Mouse (Mus musculus) midbrain, embryonic 10.5 days (tissue): ENCODE data around the gene Slc25a20. TPM values are rescaled to one million over a fixed set of nuclear protein-coding genes. Genes with fewer than 3 reads are reported as not detected.

Experiments used
- DNase-seq: peaks from one replicate; pipeline ENCODE4 v3.0.0-alpha.2; 2017; ENCODE audit warnings: low spot score
- H3K27ac ChIP-seq: fragments of 300-500 bp; sonication (generic); replicated peaks from 2 replicates; pipeline ENCODE4 v1.5.1; 2016; ENCODE audit warnings: mild to moderate bottlenecking
- H3K27me3 ChIP-seq: fragments of 300-500 bp; sonication (generic); 2 replicates; pipeline ENCODE4 v1.6.1; 2016; ENCODE audit warnings: low read depth, mild to moderate bottlenecking; ENCODE audit not compliant: poor library complexity, severe bottlenecking
- H3K36me3 ChIP-seq: fragments of 300-500 bp; sonication (generic); 2 replicates; pipeline ENCODE4 v1.6.1; 2016; ENCODE audit warnings: mild to moderate bottlenecking, moderate library complexity
- H3K4me1 ChIP-seq: fragments of 300-500 bp; sonication (generic); 2 replicates; pipeline ENCODE4 v1.6.1; 2016
- H3K4me3 ChIP-seq: fragments of 300-500 bp; sonication (generic); 2 replicates; pipeline ENCODE4 v1.5.1; 2016; ENCODE audit warnings: mild to moderate bottlenecking, moderate library complexity
- H3K9me3 ChIP-seq: fragments of 300-500 bp; sonication (generic); replicated peaks from 2 replicates; pipeline ENCODE4 v1.6.1; 2016; ENCODE audit warnings: mild to moderate bottlenecking
- WGBS: fragments of 180-500 bp; shearing (Covaris S2); methylation state at CpG from one replicate; pipeline ENCODE4 v1.1.7; 2016; 5-methylcytosine and 5-hydroxymethylcytosine counted together
- microRNA-seq: library from miRNA; unstranded; fragments of <30 nt; microRNA quantifications from one replicate; pipeline ENCODE4, GENCODE M21; 2017
- polyA plus RNA-seq: library from polyadenylated mRNA; unstranded; fragments of >200 nt; fragmentation: Nextera tagmentation; extraction: Ambion mirVana; gene quantifications from 2 replicates; pipeline ENCODE4 v1.2.1, GENCODE M21; 2016

Gene Slc25a20
- polyA plus RNA-seq, 1 experiment from 2014 or later: 34.5 TPM

GRCm38 (mm10) chr9:108710767-108711166, 48.9 kb downstream of the Slc25a20 start:
- DNase-seq: no peak
- H3K9me3 ChIP-seq: no peaks in the 10 kb centered on the region
- H3K4me1 ChIP-seq: no peaks in the 10 kb centered on the region
- WGBS: 89% methylated on average over 7 of the region's 7 CpGs
- H3K36me3 ChIP-seq: 0 out of 2 replicates have a peak, but pooled peaks cover 2% of the 10 kb centered on the region
- no peaks in the 10 kb centered on the region for H3K27me3 ChIP-seq
- H3K27ac ChIP-seq: no peak overlapping the region
- no peak overlapping the region for H3K4me3 ChIP-seq

- Histone ChIP-seq H3K4me1 (no peaks in the 10 kb centered on the region), H3K4me3 (no peak overlapping the region), H3K27ac (no peak overlapping the region), H3K27me3 (no peaks in the 10 kb centered on the region), H3K36me3 (peaks cover 38% of the 10 kb centered on the region), H3K9me3 (no peaks in the 10 kb centered on the region)
- DNase-seq: no peak
- WGBS: 96% methylated on average over 4 of the region's 4 CpGs
Measured at GRCm38 (mm10) chr9:108716199-108716598, 54.3 kb downstream of the Slc25a20 start.

GRCm38 (mm10) chr9:108723751-108724150, 61.9 kb downstream of the Slc25a20 start:
- DNase-seq: no peak

GRCm38 (mm10) chr9:108726116-108726515, 64.2 kb downstream of the Slc25a20 start:
- Histone ChIP-seq H3K27ac (no peak overlapping the region), H3K36me3 (peaks cover 30% of the 10 kb centered on the region), H3K4me3 (no peak overlapping the region), H3K9me3 (no peaks in the 10 kb centered on the region), H3K27me3 (no peaks in the 10 kb centered on the region), H3K4me1 (no peaks in the 10 kb centered on the region)
- no peak for DNase-seq
- 93% methylated on average over 5 of the region's 5 CpGs for WGBS

More at GRCm38 (mm10) chr9:108723751-108724150, 61.9 kb downstream of the Slc25a20 start:
- H3K9me3 ChIP-seq: no peaks in the 10 kb centered on the region
- H3K27ac ChIP-seq: no peak overlapping the region
- H3K27me3 ChIP-seq: no peaks in the 10 kb centered on the region
- H3K4me1 ChIP-seq: no peaks in the 10 kb centered on the region
- peaks cover 48% of the 10 kb centered on the region for H3K36me3 ChIP-seq
- no peak overlapping the region for H3K4me3 ChIP-seq
- WGBS: 30% methylated on average over 2 of the region's 2 CpGs

- Histone ChIP-seq H3K36me3 (peaks cover 31% of the 10 kb centered on the region), H3K4me1 (no peaks in the 10 kb centered on the region), H3K27ac (no peak overlapping the region), H3K4me3 (no peak overlapping the region), H3K27me3 (no peaks in the 10 kb centered on the region), H3K9me3 (no peaks in the 10 kb centered on the region)
- no peak for DNase-seq
Measured at GRCm38 (mm10) chr9:108729050-108729449, 67.2 kb downstream of the Slc25a20 start.

- Histone ChIP-seq H3K9me3 (no peaks in the 10 kb centered on the region), H3K36me3 (peaks cover 49% of the 10 kb centered on the region), H3K4me3 (no peak overlapping the region), H3K27ac (no peak overlapping the region), H3K4me1 (peaks cover 5% of the 10 kb centered on the region; the same call in 1 of the 2 replicates), H3K27me3 (no peaks in the 10 kb centered on the region)
- no peak for DNase-seq
Measured at GRCm38 (mm10) chr9:108732462-108732861, 70.6 kb downstream of the Slc25a20 start.

Small RNAs within 50 kb of the gene (microRNA-seq; reads per million reads assigned to microRNA genes)
- gene Gm26298: not detected

Other genes with a start within 250 kb of the Slc25a20 start
- 0.81 and 1.1 TPM in 2 replicates for gene Ccdc36, start 233.6 kb upstream of the Slc25a20 start, polyA plus RNA-seq
- gene BC048562, start 225.6 kb upstream of the Slc25a20 start, polyA plus RNA-seq: not detected in 2 replicates
- gene Ccdc71, start 201.6 kb upstream of the Slc25a20 start, polyA plus RNA-seq: 58.2 and 59.4 TPM in 2 replicates
- 43.1 and 52.1 TPM in 2 replicates for gene Klhdc8b, start 200.5 kb upstream of the Slc25a20 start, polyA plus RNA-seq
- 42.7 and 46.2 TPM in 2 replicates for gene Lamb2, start 182.4 kb upstream of the Slc25a20 start, polyA plus RNA-seq
- 79.4 and 91.6 TPM in 2 replicates for gene Usp19, start 171.5 kb upstream of the Slc25a20 start, polyA plus RNA-seq
- 112 and 115 TPM in 2 replicates for gene Qars, start 154.4 kb upstream of the Slc25a20 start, polyA plus RNA-seq
- 150 and 171 TPM in 2 replicates for gene Qrich1, start 145.3 kb upstream of the Slc25a20 start, polyA plus RNA-seq
- gene Impdh2, start 101.8 kb upstream of the Slc25a20 start, polyA plus RNA-seq: 202 and 239 TPM in 2 replicates
- 47.0 and 50.0 TPM in 2 replicates for gene Ndufaf3, start 94.7 kb upstream of the Slc25a20 start, polyA plus RNA-seq
- gene Dalrd3, start 92.2 kb upstream of the Slc25a20 start, polyA plus RNA-seq: 196 and 221 TPM in 2 replicates
- gene Wdr6, start 83.3 kb upstream of the Slc25a20 start, polyA plus RNA-seq: 195 and 250 TPM in 2 replicates
- gene P4htm, start 64.4 kb upstream of the Slc25a20 start, polyA plus RNA-seq: 13.8 and 14.7 TPM in 2 replicates
- 66.8 and 72.6 TPM in 2 replicates for gene Arih2, start 12.7 kb upstream of the Slc25a20 start, polyA plus RNA-seq
- 34.6 and 40.8 TPM in 2 replicates for gene Prkar2a, start 27.2 kb downstream of the Slc25a20 start, polyA plus RNA-seq
- gene Ip6k2, start 121.7 kb downstream of the Slc25a20 start, polyA plus RNA-seq: 89.0 and 105 TPM in 2 replicates
- gene Nckipsd, start 146.3 kb downstream of the Slc25a20 start, polyA plus RNA-seq: 14.5 and 17.3 TPM in 2 replicates
- gene Celsr3, start 164.2 kb downstream of the Slc25a20 start, polyA plus RNA-seq: 3.1 and 5.0 TPM in 2 replicates
- 9.5 and 12.5 TPM in 2 replicates for gene Slc26a6, start 191.2 kb downstream of the Slc25a20 start, polyA plus RNA-seq